Mouse (Mus musculus) heart, postnatal 36 days (tissue): ENCODE data around the gene Cd200r4. TPM values are rescaled to one million over a fixed set of nuclear protein-coding genes. Genes with fewer than 3 reads are reported as not detected.
"Not testable (repeated sequence)": the region's sequence is repeated elsewhere in the genome, so short reads cannot be mapped to it uniquely, and the experiment has no call there.

ENCODE experiments used
- DNase-seq, 2 experiments: peaks; one replicate each; pipeline ENCODE4 v3.0.0; 2021 to 2022
- intact Hi-C: fragments of 180-260 bp; cut with DNase I; formaldehyde crosslinking; loops from one replicate; pipeline ENCODE4 v1.15.1; 2025
- total RNA-seq, 2 experiments: library from RNA; stranded (reverse); gene quantifications; 2 replicates each; pipeline ENCODE4 v1.2.3; 2021

Gene Cd200r4
- total RNA-seq, 2 experiments from 2014 or later: not detected

GRCm38 (mm10) chr16:44833189-44833588, 21.7 kb downstream of the Cd200r4 start:
- DNase-seq, intact Hi-C loops: not testable (repeated sequence)

GRCm38 (mm10) chr16:44866797-44867196, 55.3 kb downstream of the Cd200r4 start, which contains the start of gene Cd200r2:
TSS of gene Cd200r2 (plus strand) at chr16:44867097.
- intact Hi-C loops: loop anchor here (5.0 kb wide), 1 partner anchor 54 kb away; the partner anchor contains the start of gene Cd200r4
- no peak for DNase-seq

- DNase-seq: no peak
- intact Hi-C loops: no loop called here
Measured at GRCm38 (mm10) chr16:44875178-44875577, 63.6 kb downstream of the Cd200r4 start.

- DNase-seq: no peak
- intact Hi-C loops: no loop called here
Measured at GRCm38 (mm10) chr16:44876625-44877024, 65.1 kb downstream of the Cd200r4 start.

DNA sequence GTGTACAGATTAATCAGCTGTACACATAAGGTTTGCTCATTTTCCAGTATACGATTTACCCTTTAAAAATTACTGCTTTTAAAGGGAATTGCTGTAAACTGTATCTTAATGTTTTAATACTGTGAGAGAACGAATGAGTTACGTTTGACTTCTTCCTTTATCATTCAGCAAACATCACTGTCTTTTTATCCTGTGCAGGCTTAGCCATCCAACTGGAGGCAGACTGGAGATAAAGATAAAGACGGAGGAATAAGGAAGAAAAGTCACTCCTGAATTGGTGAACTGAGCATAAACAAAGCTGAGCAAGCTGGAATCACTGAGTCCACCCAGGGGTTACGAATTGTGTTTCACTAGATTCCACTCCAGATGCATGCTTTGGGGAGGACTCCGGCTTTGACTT, 66.1 kb downstream of the Cd200r4 start:
- DNase-seq: no peak
- intact Hi-C loops: no loop called here

Other genes starting within 250 kb of the Cd200r4 start
- gene Nepro, start 87.4 kb upstream of the Cd200r4 start, total RNA-seq: 1 to 10 TPM; 5.1 to 5.7 TPM
- gene Gtpbp8, start 65.4 kb upstream of the Cd200r4 start, total RNA-seq: 10 to 100 TPM; 10.1 to 10.2 TPM
- under 1 TPM in 1 of 2 experiments, not detected in 1; 0.41 TPM for gene Cd200r1, start 46.0 kb upstream of the Cd200r4 start, total RNA-seq
- gene Cd200r2, start 55.4 kb downstream of the Cd200r4 start, total RNA-seq: not detected
- gene Cd200r3, start 131.9 kb downstream of the Cd200r4 start, total RNA-seq: not detected